Mouse (Mus musculus) testis, adult 10 weeks (tissue): ENCODE measurements around the gene Ostm1. TPM values are rescaled to one million over a fixed set of nuclear protein-coding genes. Genes with fewer than 3 reads are reported as not detected.

Source experiments
- polyA plus RNA-seq: library from polyadenylated mRNA; stranded (reverse); fragments of 350-450 nt; fragmentation: Illumina TruSeq; extraction: RNeasy Lipid Tissue Mini Kit (QIAGEN cat#74804); gene quantifications from one replicate; pipeline ENCODE4 v1.2.3, GENCODE M21; 2014; ENCODE audit warnings: low read depth, low replicate concordance

The Ostm1 gene
- polyA plus RNA-seq = 13.5 TPM

DNA sequence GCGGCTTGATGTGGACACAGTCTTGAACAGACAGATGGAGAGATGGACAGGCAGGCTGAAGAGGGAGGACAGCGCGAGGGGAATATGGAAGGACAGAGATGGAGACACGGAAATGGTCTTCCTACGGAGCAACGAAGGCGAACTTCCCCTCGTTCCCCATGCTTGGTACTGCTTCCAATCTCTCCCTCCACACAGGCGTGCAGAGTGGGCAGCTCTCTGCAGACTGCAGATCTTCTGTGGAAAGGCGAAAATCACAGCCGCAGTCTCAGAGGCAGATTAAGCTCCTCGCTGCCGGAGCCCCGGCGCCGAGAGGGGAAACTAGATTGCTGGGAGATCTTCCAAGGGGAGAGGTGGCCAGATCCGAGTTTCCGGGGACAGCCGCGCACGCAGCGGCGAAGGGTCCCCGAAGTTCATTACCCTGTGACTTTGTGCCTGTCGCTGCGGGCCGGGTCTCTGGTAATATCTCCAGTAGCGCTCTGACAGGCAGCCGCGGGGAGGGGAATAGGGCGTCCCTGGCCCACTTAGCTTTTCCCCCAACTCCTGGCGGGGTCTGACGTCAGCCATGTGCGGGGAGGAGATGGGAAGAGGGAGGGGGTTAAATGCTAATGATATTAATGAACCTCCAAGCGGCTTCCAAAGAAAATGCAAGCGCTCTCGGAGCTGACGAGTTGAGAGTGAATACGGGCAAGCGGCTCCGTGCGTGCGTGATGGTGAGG, at the start of gene Ostm1, which contains the start of gene Nr2e1:
TSS of gene Ostm1 (plus strand) at position 666 of the 716 bp plus-strand sequence.
TSS of gene Nr2e1 (minus strand) at position 476 of the 716 bp plus-strand sequence.

Other genes starting within 250 kb of the Ostm1 start
- gene Afg1l, start 105.3 kb upstream of the Ostm1 start, polyA plus RNA-seq = 2.5 TPM
- 295 TPM for gene Snx3, start 81.8 kb upstream of the Ostm1 start, polyA plus RNA-seq
- 0.11 TPM for gene Nr2e1, start 190 bp upstream of the Ostm1 start, polyA plus RNA-seq
- gene Sec63, start 177.7 kb downstream of the Ostm1 start, polyA plus RNA-seq = 80.4 TPM